Mouse (Mus musculus) heart, adult 18-20 months (tissue): ENCODE results near the gene Bcor. TPM values are rescaled to one million over a fixed set of nuclear protein-coding genes. Genes with fewer than 3 reads are reported as not detected.

Experiments
- DNase-seq, 2 experiments: peaks; one replicate each; pipeline ENCODE4 v3.0.0; 2021 to 2022; ENCODE audit warnings: mixed read lengths in 1 of 2
- total RNA-seq, 2 experiments: library from RNA; stranded (reverse); gene quantifications; 2 replicates each; pipeline ENCODE4 v1.2.3; 2021

Bcor gene
- total RNA-seq, 2 experiments from 2014 or later, result 16.7 to 20.5 TPM

GRCm38 (mm10) chrX:12086674-12087510 is 73.3 kb downstream of the Bcor start:
- DNase-seq, result peak; percentile 58 to 63

- DNase-seq, result no peak
Measured at GRCm38 (mm10) chrX:12085949-12086348, 74.2 kb downstream of the Bcor start.

- no peak for DNase-seq
Measured at GRCm38 (mm10) chrX:12085290-12085689, 74.9 kb downstream of the Bcor start.

- DNase-seq, result no peak
Measured at GRCm38 (mm10) chrX:12084698-12085097, 75.5 kb downstream of the Bcor start.

- DNase-seq, result no peak
Measured at GRCm38 (mm10) chrX:12083631-12084030, 76.5 kb downstream of the Bcor start.

GRCm38 (mm10) chrX:12082736-12083135 is 77.4 kb downstream of the Bcor start:
- DNase-seq, result no peak

GRCm38 (mm10) chrX:12082184-12082583 is 78.0 kb downstream of the Bcor start:
- no peak for DNase-seq

GRCm38 (mm10) chrX:12081741-12082155 is 78.4 kb downstream of the Bcor start:
- no peak for DNase-seq

GRCm38 (mm10) chrX:12080904-12081740 is 79.0 kb downstream of the Bcor start:
- peak in 1 of 2 experiments; percentile 41 for DNase-seq

- peak; percentile 74 to 77 for DNase-seq
Measured at GRCm38 (mm10) chrX:12080095-12080903, 79.9 kb downstream of the Bcor start.

- DNase-seq, result peak; percentile 60 to 64
Measured at GRCm38 (mm10) chrX:12079309-12080094, 80.7 kb downstream of the Bcor start.

GRCm38 (mm10) chrX:12079059-12079308 is 81.2 kb downstream of the Bcor start:
- no peak for DNase-seq

GRCm38 (mm10) chrX:12078195-12079058 is 81.7 kb downstream of the Bcor start:
- peak; percentile 48 to 56 for DNase-seq

- DNase-seq, result no peak
Measured at GRCm38 (mm10) chrX:12077601-12077980, 82.6 kb downstream of the Bcor start.

GRCm38 (mm10) chrX:12076763-12077600 is 83.2 kb downstream of the Bcor start:
- peak; percentile 69 to 80 for DNase-seq

- no peak for DNase-seq
Measured at GRCm38 (mm10) chrX:12072721-12073120, 87.4 kb downstream of the Bcor start.

- DNase-seq, result no peak
Measured at GRCm38 (mm10) chrX:12068978-12069724, 91.0 kb downstream of the Bcor start.

GRCm38 (mm10) chrX:12067851-12068510 is 92.2 kb downstream of the Bcor start:
- no peak for DNase-seq
